Mouse (Mus musculus) forebrain, postnatal 0 days (tissue): Measurements from ENCODE around the gene Serpine1. TPM values are rescaled to one million over a fixed set of nuclear protein-coding genes. Genes with fewer than 3 reads are reported as not detected.

Source experiments
- ATAC-seq: fragments of 200-750 bp; cut with Nextera tagmentation; 2 replicates; pipeline ENCODE4 v1.8.0; 2017; ENCODE audit warnings: mild to moderate bottlenecking, moderate library complexity
- DNase-seq: peaks from one replicate; pipeline ENCODE4 v3.0.0-alpha.2; 2015
- H3K27ac ChIP-seq: fragments of 300-500 bp; sonication (generic); 2 replicates; pipeline ENCODE4 v1.5.1; 2014; ENCODE audit warnings: low read depth, mild to moderate bottlenecking, antibody characterized with exemption, low read length, moderate library complexity, mixed read lengths
- H3K27me3 ChIP-seq: fragments of 300-500 bp; sonication (generic); 2 replicates; pipeline ENCODE4 v1.6.1; 2014; ENCODE audit warnings: mild to moderate bottlenecking, low read length, mixed read lengths; ENCODE audit not compliant: insufficient read depth
- H3K36me3 ChIP-seq: fragments of 300-500 bp; sonication (generic); 2 replicates; pipeline ENCODE4 v1.6.1; 2014; ENCODE audit warnings: mild to moderate bottlenecking, moderate library complexity; ENCODE audit not compliant: insufficient read depth
- H3K4me1 ChIP-seq: fragments of 300-500 bp; sonication (generic); 2 replicates; pipeline ENCODE4 v1.6.1; 2014; ENCODE audit warnings: antibody characterized with exemption; ENCODE audit not compliant: insufficient read depth
- H3K4me2 ChIP-seq: fragments of 300-500 bp; sonication (generic); 2 replicates; pipeline ENCODE4 v1.6.1; 2014; ENCODE audit warnings: low read depth, mild to moderate bottlenecking, moderate library complexity
- H3K4me3 ChIP-seq: fragments of 300-500 bp; sonication (generic); 2 replicates; pipeline ENCODE4 v1.5.1; 2014; ENCODE audit warnings: low read depth, low read length, mixed read lengths
- H3K9ac ChIP-seq: fragments of 300-500 bp; sonication (generic); 2 replicates; pipeline ENCODE4 v1.6.1; 2014; ENCODE audit warnings: mild to moderate bottlenecking
- H3K9me3 ChIP-seq: fragments of 300-500 bp; sonication (generic); 2 replicates; pipeline ENCODE4 v1.6.1; 2016; ENCODE audit warnings: low read length
- CTCF ChIP-seq: sonication (generic); IDR thresholded peaks from 2 replicates; pipeline ENCODE4 v1.5.1; 2016; ENCODE audit warnings: antibody characterized with exemption, control low read depth, low read depth
- WGBS: fragments of 180-500 bp; shearing (Covaris S2); extraction: QIAGEN DNeasy Blood & Tissue Kit; methylation state at CpG from one replicate; pipeline ENCODE4 v1.1.7; 2014; 5-methylcytosine and 5-hydroxymethylcytosine counted together
- polyA plus RNA-seq: library from polyadenylated mRNA; unstranded; fragments of >200 nt; fragmentation: Nextera tagmentation; extraction: Ambion mirVana; gene quantifications from 2 replicates; pipeline ENCODE4 v1.2.1, GENCODE M21; 2015
- total RNA-seq: library from RNA; depleted of rRNA; stranded (reverse); fragments of >200 nt; gene quantifications from 2 replicates; pipeline ENCODE4 v1.2.3, GENCODE M21; 2014; rRNA removed

The Serpine1 gene
- total and polyA plus RNA-seq, 2 experiments from 2014 or later = 0.28 to 3.1 TPM

DNA sequence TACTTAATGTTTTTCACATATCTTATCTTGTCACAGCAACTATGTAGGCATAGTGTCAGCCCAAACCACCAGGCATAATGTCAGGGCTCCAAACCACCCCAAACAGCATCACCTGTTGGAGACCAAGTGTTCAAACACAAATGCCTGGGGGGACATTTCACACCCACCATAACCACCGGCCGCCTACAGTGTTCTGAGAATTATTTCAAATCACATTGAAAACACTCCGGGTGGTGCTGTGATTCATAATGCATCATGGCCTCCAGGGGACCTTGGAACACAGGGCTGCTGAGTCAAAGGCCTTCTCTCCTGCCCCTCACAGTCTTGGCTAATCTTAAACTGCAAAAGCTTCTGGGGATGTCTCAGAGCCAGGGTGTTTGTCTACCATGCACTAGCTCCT, 56.2 kb downstream of the Serpine1 start:
- no peak overlapping the region for H3K4me2 ChIP-seq
- H3K4me1 ChIP-seq = no peaks in the 10 kb centered on the region
- WGBS = 91% methylated on average over 3 of the region's 3 CpGs
- no peaks in the 10 kb centered on the region for H3K36me3 ChIP-seq
- H3K27me3 ChIP-seq = no peaks in the 10 kb centered on the region
- H3K9ac ChIP-seq = no peak overlapping the region
- no peak for ATAC-seq
- DNase-seq = no peak
- no peak overlapping the region for H3K4me3 ChIP-seq
- no peak for TF ChIP-seq CTCF
- H3K27ac ChIP-seq = no peak overlapping the region
- H3K9me3 ChIP-seq = peaks cover 4% of the 10 kb centered on the region; the same call in 1 of the 2 replicates

DNA sequence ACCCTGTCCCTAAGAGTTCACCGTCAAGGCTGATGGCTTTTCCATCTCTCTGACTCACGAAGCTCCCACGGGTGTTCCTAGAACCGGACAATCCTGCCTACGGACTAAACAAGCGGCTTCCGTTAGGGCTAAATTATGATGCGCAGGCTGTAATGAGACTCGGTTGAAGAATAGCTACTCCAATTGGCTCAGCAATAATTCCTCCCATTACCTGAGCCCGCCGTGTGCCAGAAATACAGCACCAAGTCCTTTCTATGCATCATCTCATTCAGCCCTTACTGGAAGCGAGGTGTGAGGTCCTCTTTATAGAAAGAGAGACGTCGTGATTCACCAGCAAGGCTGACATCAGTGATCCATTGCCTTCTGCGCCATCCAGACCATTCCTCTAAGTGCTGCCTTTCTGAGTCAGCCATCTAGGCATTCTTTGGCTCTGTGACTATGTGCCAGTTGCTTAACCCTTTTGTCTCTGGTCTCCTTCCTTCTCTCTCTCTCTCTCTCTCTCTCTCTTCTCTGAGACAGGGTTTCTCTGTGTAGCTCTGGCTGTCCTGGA, 59.6 kb downstream of the Serpine1 start:
- no peaks in the 10 kb centered on the region for H3K27me3 ChIP-seq
- 72% methylated on average over 15 of the region's 15 CpGs for WGBS
- ATAC-seq (no peak), DNase-seq (no peak)
- H3K4me2 ChIP-seq = no peak overlapping the region
- no peak overlapping the region for H3K9ac ChIP-seq
- no peaks in the 10 kb centered on the region for H3K36me3 ChIP-seq
- H3K27ac ChIP-seq = no peak overlapping the region
- no peaks in the 10 kb centered on the region for H3K4me1 ChIP-seq
- peaks cover 4% of the 10 kb centered on the region; the same call in 1 of the 2 replicates for H3K9me3 ChIP-seq
- TF ChIP-seq CTCF = no peak
- no peak overlapping the region for H3K4me3 ChIP-seq

Other genes starting within 250 kb of the Serpine1 start
- gene Col26a1, start 189.1 kb downstream of the Serpine1 start, total RNA-seq = 39.9 and 43.7 TPM in 2 replicates
- 24.3 and 27.1 TPM in 2 replicates for gene Col26a1, start 189.1 kb downstream of the Serpine1 start, polyA plus RNA-seq
- 30.7 and 35.9 TPM in 2 replicates for gene Ift22, start 164.1 kb downstream of the Serpine1 start, total RNA-seq
- gene Ift22, start 164.1 kb downstream of the Serpine1 start, polyA plus RNA-seq = 125 and 134 TPM in 2 replicates
- 221 and 299 TPM in 2 replicates for gene Fis1, start 119.0 kb downstream of the Serpine1 start, total RNA-seq
- 377 and 441 TPM in 2 replicates for gene Fis1, start 119.0 kb downstream of the Serpine1 start, polyA plus RNA-seq
- gene Cldn15, start 105.7 kb downstream of the Serpine1 start, total RNA-seq = 0.33 and 0.38 TPM in 2 replicates
- gene Cldn15, start 105.7 kb downstream of the Serpine1 start, polyA plus RNA-seq = 0.13 and 0.15 TPM in 2 replicates
- gene Plod3, start 85.2 kb downstream of the Serpine1 start, total RNA-seq = 46.6 and 55.2 TPM in 2 replicates
- gene Plod3, start 85.2 kb downstream of the Serpine1 start, polyA plus RNA-seq = 18.2 and 21.7 TPM in 2 replicates
- 66.1 and 96.9 TPM in 2 replicates for gene Znhit1, start 84.2 kb downstream of the Serpine1 start, total RNA-seq
- 176 and 201 TPM in 2 replicates for gene Znhit1, start 84.2 kb downstream of the Serpine1 start, polyA plus RNA-seq
- gene Vgf, start 45.9 kb downstream of the Serpine1 start, total RNA-seq = 82.7 and 116 TPM in 2 replicates
- 26.7 and 40.0 TPM in 2 replicates for gene Vgf, start 45.9 kb downstream of the Serpine1 start, polyA plus RNA-seq
- 105 and 144 TPM in 2 replicates for gene Ap1s1, start 26.1 kb downstream of the Serpine1 start, total RNA-seq
- gene Ap1s1, start 26.1 kb downstream of the Serpine1 start, polyA plus RNA-seq = 335 and 346 TPM in 2 replicates
- gene Trim56, start 43.9 kb upstream of the Serpine1 start, total RNA-seq = 4.0 and 5.7 TPM in 2 replicates
- 1.1 and 2.3 TPM in 2 replicates for gene Trim56, start 43.9 kb upstream of the Serpine1 start, polyA plus RNA-seq
- gene Muc3, start 77.1 kb upstream of the Serpine1 start, total RNA-seq = not detected in 2 replicates
- not detected in 2 replicates for gene Muc3, start 77.1 kb upstream of the Serpine1 start, polyA plus RNA-seq
- 0.10 and 0.31 TPM in 2 replicates for gene Muc3a, start 140.1 kb upstream of the Serpine1 start, total RNA-seq
- gene Muc3a, start 140.1 kb upstream of the Serpine1 start, polyA plus RNA-seq = 0.13 TPM in 2 replicates
- gene Ache, start 215.3 kb upstream of the Serpine1 start, total RNA-seq = 48.4 and 73.2 TPM in 2 replicates
- gene Ache, start 215.3 kb upstream of the Serpine1 start, polyA plus RNA-seq = 44.3 and 69.1 TPM in 2 replicates
- gene Ufsp1, start 222.4 kb upstream of the Serpine1 start, total RNA-seq = 15.2 and 16.2 TPM in 2 replicates
- 15.8 and 23.4 TPM in 2 replicates for gene Ufsp1, start 222.4 kb upstream of the Serpine1 start, polyA plus RNA-seq
- 136 and 153 TPM in 2 replicates for gene Srrt, start 235.4 kb upstream of the Serpine1 start, total RNA-seq
- 52.3 and 55.6 TPM in 2 replicates for gene Srrt, start 235.4 kb upstream of the Serpine1 start, polyA plus RNA-seq
- 10.8 and 11.4 TPM in 2 replicates for gene Trip6, start 242.1 kb upstream of the Serpine1 start, total RNA-seq
- 9.9 and 11.6 TPM in 2 replicates for gene Trip6, start 242.1 kb upstream of the Serpine1 start, polyA plus RNA-seq